Mouse (Mus musculus): Measurements from ENCODE around the gene St7. TPM values are rescaled to one million over a fixed set of nuclear protein-coding genes. Genes with fewer than 3 reads are reported as not detected.
A peak's percentile ranks its signal among the peaks of the same experiment; 100 is the strongest.

St7 gene
- polyA plus RNA-seq, 1 experiment from 2014 or later, result 49.0 TPM

- WGBS, result 48% methylated on average over 7 of the region's 7 CpGs
- H3K4me2 ChIP-seq (replicated peaks), result no peak overlapping the region
- no peaks in the 10 kb centered on the region for H3K36me3 ChIP-seq
- no peaks in the 10 kb centered on the region for H3K27me3 ChIP-seq (replicated peaks)
- no peaks in the 10 kb centered on the region for H3K4me1 ChIP-seq
- H3K9me3 ChIP-seq, result no peaks in the 10 kb centered on the region
- peak; percentile 66; the same call in 1 of the 2 replicates for ATAC-seq (ENCODE audit: low FRiP score, low read depth)
- H3K4me3 ChIP-seq, result no peak overlapping the region
- no peak overlapping the region for H3K9ac ChIP-seq
- H3K27ac ChIP-seq, result no peak overlapping the region
Measured at GRCm38 (mm10) chr6:17725841-17726460, 33.2 kb downstream of the St7 start.

GRCm38 (mm10) chr6:17727241-17727640 lies 34.5 kb downstream of the St7 start:
- Histone ChIP-seq H3K36me3 (no peaks in the 10 kb centered on the region), H3K27me3 (replicated peaks) (no peaks in the 10 kb centered on the region), H3K9me3 (no peaks in the 10 kb centered on the region), H3K9ac (no peak overlapping the region), H3K27ac (no peak overlapping the region), H3K4me2 (replicated peaks) (no peak overlapping the region), H3K4me1 (no peaks in the 10 kb centered on the region), H3K4me3 (no peak overlapping the region)
- 91% methylated on average over 3 of the region's 3 CpGs for WGBS
- no peak for ATAC-seq (ENCODE audit: low FRiP score, low read depth)

- H3K4me1 ChIP-seq, result no peaks in the 10 kb centered on the region
- 87% methylated on average over 9 of the region's 9 CpGs for WGBS
- no peak overlapping the region for H3K4me2 ChIP-seq (replicated peaks)
- no peak overlapping the region for H3K9ac ChIP-seq
- H3K4me3 ChIP-seq, result no peak overlapping the region
- no peak for ATAC-seq (ENCODE audit: low FRiP score, low read depth)
- no peaks in the 10 kb centered on the region for H3K9me3 ChIP-seq
- no peaks in the 10 kb centered on the region for H3K36me3 ChIP-seq
- H3K27ac ChIP-seq, result no peak overlapping the region
- H3K27me3 ChIP-seq (replicated peaks), result no peaks in the 10 kb centered on the region
Measured at GRCm38 (mm10) chr6:17727891-17728790, 35.4 kb downstream of the St7 start.

- no peaks in the 10 kb centered on the region for H3K36me3 ChIP-seq
- H3K9ac ChIP-seq, result no peak overlapping the region
- WGBS, result 92% methylated on average over 6 of the region's 6 CpGs
- no peaks in the 10 kb centered on the region for H3K4me1 ChIP-seq
- no peak for ATAC-seq (ENCODE audit: low FRiP score, low read depth)
- no peak overlapping the region for H3K4me2 ChIP-seq (replicated peaks)
- H3K4me3 ChIP-seq, result no peak overlapping the region
- no peaks in the 10 kb centered on the region for H3K27me3 ChIP-seq (replicated peaks)
- H3K27ac ChIP-seq, result no peak overlapping the region
- H3K9me3 ChIP-seq, result no peaks in the 10 kb centered on the region
Measured at GRCm38 (mm10) chr6:17730122-17730521, 37.4 kb downstream of the St7 start.

- Histone ChIP-seq H3K27ac (no peak overlapping the region), H3K9ac (no peak overlapping the region), H3K27me3 (replicated peaks) (no peaks in the 10 kb centered on the region), H3K36me3 (no peaks in the 10 kb centered on the region), H3K4me3 (no peak overlapping the region), H3K4me2 (replicated peaks) (no peak overlapping the region), H3K9me3 (no peaks in the 10 kb centered on the region), H3K4me1 (no peaks in the 10 kb centered on the region)
- whole genome bisulfite sequencing, result 76% methylated on average over 5 of the region's 5 CpGs
- ATAC-seq (ENCODE audit: low FRiP score, low read depth), result no peak
Measured at GRCm38 (mm10) chr6:17731694-17732093, 39.0 kb downstream of the St7 start.

- H3K27me3 ChIP-seq (replicated peaks), result no peaks in the 10 kb centered on the region
- no peaks in the 10 kb centered on the region for H3K36me3 ChIP-seq
- no peaks in the 10 kb centered on the region for H3K9me3 ChIP-seq
- ATAC-seq (ENCODE audit: low FRiP score, low read depth), result no peak
- H3K4me2 ChIP-seq (replicated peaks), result no peak overlapping the region
- no peak overlapping the region for H3K9ac ChIP-seq
- no peaks in the 10 kb centered on the region for H3K4me1 ChIP-seq
- H3K4me3 ChIP-seq, result no peak overlapping the region
- 88% methylated on average over 8 of the region's 8 CpGs for WGBS
- H3K27ac ChIP-seq, result no peak overlapping the region
Measured at GRCm38 (mm10) chr6:17733951-17734411, 41.2 kb downstream of the St7 start.

- no peaks in the 10 kb centered on the region for H3K4me1 ChIP-seq
- no peak overlapping the region for H3K27ac ChIP-seq
- H3K4me2 ChIP-seq (replicated peaks), result no peak overlapping the region
- H3K4me3 ChIP-seq, result no peak overlapping the region
- WGBS, result 95% methylated on average over 8 of the region's 8 CpGs
- H3K27me3 ChIP-seq (replicated peaks), result no peaks in the 10 kb centered on the region
- no peak overlapping the region for H3K9ac ChIP-seq
- H3K9me3 ChIP-seq, result no peaks in the 10 kb centered on the region
- no peak for ATAC-seq (ENCODE audit: low FRiP score, low read depth)
- H3K36me3 ChIP-seq, result no peaks in the 10 kb centered on the region
Measured at GRCm38 (mm10) chr6:17737262-17737948, 44.7 kb downstream of the St7 start.

- Histone ChIP-seq H3K9ac (no peak overlapping the region), H3K4me1 (no peaks in the 10 kb centered on the region), H3K27me3 (replicated peaks) (no peaks in the 10 kb centered on the region), H3K4me3 (no peak overlapping the region), H3K36me3 (no peaks in the 10 kb centered on the region), H3K9me3 (no peaks in the 10 kb centered on the region), H3K27ac (no peak overlapping the region), H3K4me2 (replicated peaks) (no peak overlapping the region)
- ATAC-seq (ENCODE audit: low FRiP score, low read depth), result no peak
- 94% methylated on average over 1 of the region's 1 CpGs for WGBS
Measured at GRCm38 (mm10) chr6:17740128-17740527, 47.4 kb downstream of the St7 start.

GRCm38 (mm10) chr6:17741639-17742038 lies 48.9 kb downstream of the St7 start:
- H3K4me3 ChIP-seq, result no peak overlapping the region
- 91% methylated on average over 6 of the region's 6 CpGs for WGBS

GRCm38 (mm10) chr6:17742209-17742608 lies 49.5 kb downstream of the St7 start:
- H3K4me1 ChIP-seq, result no peaks in the 10 kb centered on the region
- no peaks in the 10 kb centered on the region for H3K9me3 ChIP-seq
- H3K9ac ChIP-seq, result no peak overlapping the region
- H3K4me3 ChIP-seq, result no peak overlapping the region
- no peaks in the 10 kb centered on the region for H3K27me3 ChIP-seq (replicated peaks)
- H3K36me3 ChIP-seq, result no peaks in the 10 kb centered on the region
- H3K27ac ChIP-seq, result no peak overlapping the region
- ATAC-seq (ENCODE audit: low FRiP score, low read depth), result no peak
- H3K4me2 ChIP-seq (replicated peaks), result no peak overlapping the region
- WGBS, result 96% methylated on average over 4 of the region's 4 CpGs

More at GRCm38 (mm10) chr6:17741639-17742038, 48.9 kb downstream of the St7 start:
- Histone ChIP-seq H3K27me3 (replicated peaks) (no peaks in the 10 kb centered on the region), H3K9ac (no peak overlapping the region), H3K4me1 (no peaks in the 10 kb centered on the region), H3K36me3 (no peaks in the 10 kb centered on the region), H3K27ac (no peak overlapping the region), H3K4me2 (replicated peaks) (no peak overlapping the region), H3K9me3 (no peaks in the 10 kb centered on the region)
- no peak for ATAC-seq (ENCODE audit: low FRiP score, low read depth)

GRCm38 (mm10) chr6:17743325-17743724 lies 50.6 kb downstream of the St7 start:
- Histone ChIP-seq H3K4me1 (no peaks in the 10 kb centered on the region), H3K9me3 (no peaks in the 10 kb centered on the region), H3K9ac (no peak overlapping the region), H3K4me2 (replicated peaks) (no peak overlapping the region), H3K36me3 (no peaks in the 10 kb centered on the region), H3K27ac (no peak overlapping the region), H3K4me3 (no peak overlapping the region), H3K27me3 (replicated peaks) (no peaks in the 10 kb centered on the region)
- no peak for ATAC-seq (ENCODE audit: low FRiP score, low read depth)
- 92% methylated on average over 4 of the region's 4 CpGs for WGBS

GRCm38 (mm10) chr6:17747724-17748123 lies 55.0 kb downstream of the St7 start:
- WGBS, result 89% methylated on average over 13 of the region's 13 CpGs
- Histone ChIP-seq H3K9me3 (no peaks in the 10 kb centered on the region), H3K27ac (no peak overlapping the region), H3K4me1 (peaks cover 6% of the 10 kb centered on the region; the same call in 1 of the 2 replicates), H3K4me2 (replicated peaks) (no peak overlapping the region), H3K9ac (no peak overlapping the region), H3K27me3 (replicated peaks) (no peaks in the 10 kb centered on the region), H3K4me3 (no peak overlapping the region), H3K36me3 (no peaks in the 10 kb centered on the region)
- no peak for ATAC-seq (ENCODE audit: low FRiP score, low read depth)
